Mouse (Mus musculus) cerebellum, adult 11-12 months (tissue): ENCODE results near the gene Pbx1.

ENCODE experiments used
- DNase-seq: peaks from one replicate; pipeline ENCODE4 v3.0.0; 2022

Pbx1 gene

DNA sequence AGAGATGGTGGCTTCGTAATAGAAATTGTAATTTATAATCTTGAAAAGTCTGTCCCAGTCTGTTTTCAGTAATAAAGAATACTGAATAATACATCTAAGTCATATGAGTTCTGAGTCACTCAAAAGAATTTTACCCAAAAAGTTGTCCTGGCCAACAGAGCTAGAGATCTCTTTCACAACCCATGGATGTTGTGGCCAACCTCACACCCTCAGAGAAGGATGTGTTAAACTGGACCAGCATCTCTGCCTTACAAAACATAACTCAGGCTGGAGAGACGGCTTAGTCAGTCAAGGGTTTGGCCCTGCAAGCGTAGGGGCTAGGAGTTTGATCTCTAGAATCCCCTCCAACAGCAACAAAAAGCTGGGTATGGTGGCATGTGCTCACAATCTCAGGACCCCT, 171.7 kb downstream of the Pbx1 start:
- DNase-seq, result no peak

DNA sequence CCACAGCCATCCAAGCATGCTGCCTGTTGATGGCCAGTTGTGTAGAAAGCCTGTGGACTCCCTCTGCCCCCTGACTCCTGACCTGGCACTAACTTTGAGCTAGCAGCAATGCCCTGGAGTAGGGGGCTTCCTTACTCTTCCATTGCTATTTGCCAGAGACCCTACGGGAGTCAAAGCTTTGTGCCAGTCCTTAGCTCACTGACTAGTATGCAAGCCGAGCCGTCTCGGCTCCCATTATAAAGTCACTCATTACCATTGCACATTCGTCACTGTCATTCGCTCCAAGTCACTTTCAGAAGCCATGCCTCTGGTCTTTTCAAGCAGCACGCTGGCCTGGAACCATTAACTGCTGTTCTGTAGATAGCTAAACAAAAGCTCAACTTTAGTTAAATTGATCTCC, 173.2 kb downstream of the Pbx1 start:
- DNase-seq, result no peak

DNA sequence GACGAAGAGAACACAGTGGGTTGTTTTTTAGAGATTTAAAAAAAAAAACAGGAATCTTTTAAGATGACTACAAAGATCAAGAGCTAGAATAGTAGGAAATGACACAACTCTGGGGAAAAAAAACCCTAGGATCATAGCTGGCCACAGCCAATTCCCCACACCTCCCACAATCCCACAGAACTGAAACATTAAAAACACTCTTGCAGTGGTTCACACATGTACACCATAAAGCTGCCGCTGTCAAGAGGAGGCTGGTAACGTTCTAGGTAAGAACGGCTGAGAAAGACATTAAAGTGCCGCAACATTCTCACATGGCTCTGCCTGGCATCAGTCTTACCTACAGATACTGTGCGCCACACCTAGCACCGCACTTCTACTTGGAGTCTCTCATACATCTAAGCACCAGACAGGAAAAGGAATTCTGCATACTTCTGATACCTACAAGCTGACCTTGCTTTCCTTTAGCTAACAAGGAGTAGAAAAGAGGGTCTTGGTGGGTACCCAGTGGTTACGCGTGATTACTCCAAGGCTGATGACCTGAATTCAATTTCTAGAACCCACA, 176.6 kb downstream of the Pbx1 start:
- DNase-seq, result no peak

DNA sequence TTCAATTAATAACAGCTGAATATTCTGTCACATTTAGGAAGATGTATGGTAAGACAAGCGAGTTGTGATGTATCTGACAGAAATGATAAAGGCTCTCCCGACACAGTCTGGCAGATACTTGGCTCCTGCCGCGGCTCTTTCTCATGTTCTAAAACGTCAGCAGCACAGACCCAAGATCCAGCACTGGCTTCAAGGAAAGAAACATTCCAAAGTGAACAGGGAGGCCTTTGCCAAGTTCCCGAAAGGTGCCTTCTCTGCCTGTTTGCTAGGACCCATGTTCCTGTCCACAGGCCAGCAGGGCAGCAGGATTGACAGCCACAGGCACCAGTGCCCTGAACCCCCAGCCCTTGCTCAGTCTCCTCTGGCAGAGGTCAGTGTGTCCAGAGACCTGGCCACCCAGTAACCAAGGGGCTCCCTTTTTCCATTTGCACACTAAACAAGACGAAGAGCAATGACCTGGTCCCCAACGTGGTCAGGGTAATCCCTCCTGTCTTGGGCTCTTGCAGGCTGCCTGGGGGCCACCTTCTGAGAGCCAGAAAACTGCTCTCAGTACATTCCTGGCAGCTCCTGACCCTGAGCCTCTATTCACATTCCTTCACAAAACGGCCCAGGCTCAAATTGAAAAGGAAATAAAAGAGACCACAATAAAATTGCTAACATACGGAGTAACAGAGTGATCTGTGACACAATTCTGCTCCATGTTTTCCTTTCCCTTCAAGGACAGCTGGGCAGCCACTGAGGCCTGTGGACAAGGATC, 184.9 kb downstream of the Pbx1 start:
- no peak for DNase-seq

DNA sequence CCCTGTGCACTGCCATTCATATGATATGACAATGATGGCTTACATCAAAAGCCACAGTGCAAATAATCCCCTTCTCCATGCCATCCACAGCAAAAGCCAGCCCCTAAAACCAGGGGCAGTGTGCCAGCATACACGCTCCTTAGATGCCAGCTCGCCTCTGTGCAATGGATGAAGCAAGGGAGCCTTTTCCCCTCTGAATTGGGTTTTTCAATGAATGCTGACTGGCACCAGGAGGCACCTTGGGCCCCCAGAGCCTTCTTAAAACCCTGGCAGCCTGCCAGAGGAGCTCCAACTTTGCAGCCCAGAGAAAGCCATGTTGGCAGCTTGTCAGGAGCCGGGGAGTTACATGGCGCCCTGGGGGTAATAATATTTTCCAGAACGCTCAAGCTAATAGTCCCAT, 186.5 kb downstream of the Pbx1 start:
- no peak for DNase-seq

DNA sequence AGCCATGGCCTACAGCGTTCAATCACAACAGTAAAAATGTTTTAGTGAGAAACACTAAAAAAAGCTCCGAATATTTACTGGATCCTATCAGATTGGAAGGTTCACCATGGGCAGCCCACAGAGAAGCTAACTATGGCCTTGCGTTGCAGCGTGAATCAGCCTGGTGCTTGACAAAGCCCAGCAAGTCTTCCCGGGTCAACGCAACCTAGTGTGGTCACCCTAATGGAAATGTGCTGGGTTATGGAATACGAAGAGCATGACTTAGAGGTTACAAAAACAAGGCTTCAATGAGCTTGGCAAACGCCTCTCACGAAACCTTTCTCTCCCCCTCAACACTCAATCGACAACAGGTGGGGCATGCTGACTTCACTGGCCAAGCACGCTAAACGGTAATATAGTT, 188.3 kb downstream of the Pbx1 start:
- DNase-seq, result no peak

DNA sequence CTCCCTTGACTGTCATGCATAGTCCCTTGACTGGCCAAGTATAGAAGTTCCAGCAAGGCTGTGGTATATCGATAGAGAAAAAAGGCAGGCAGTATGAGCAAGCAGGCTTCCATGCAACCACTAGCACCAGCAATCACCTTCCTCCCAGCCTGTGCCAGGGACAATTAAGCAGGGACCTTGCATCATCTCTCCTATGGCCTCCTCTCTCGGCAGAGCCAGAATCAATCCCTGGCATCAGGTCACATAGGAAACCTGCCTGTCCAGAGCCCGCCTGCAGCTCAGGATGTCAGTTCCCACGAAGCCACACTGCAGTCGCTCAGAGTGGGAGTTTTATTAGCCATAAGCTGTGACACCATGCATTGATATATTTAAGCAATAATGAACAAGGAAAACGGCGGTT, 189.0 kb downstream of the Pbx1 start:
- no peak for DNase-seq

DNA sequence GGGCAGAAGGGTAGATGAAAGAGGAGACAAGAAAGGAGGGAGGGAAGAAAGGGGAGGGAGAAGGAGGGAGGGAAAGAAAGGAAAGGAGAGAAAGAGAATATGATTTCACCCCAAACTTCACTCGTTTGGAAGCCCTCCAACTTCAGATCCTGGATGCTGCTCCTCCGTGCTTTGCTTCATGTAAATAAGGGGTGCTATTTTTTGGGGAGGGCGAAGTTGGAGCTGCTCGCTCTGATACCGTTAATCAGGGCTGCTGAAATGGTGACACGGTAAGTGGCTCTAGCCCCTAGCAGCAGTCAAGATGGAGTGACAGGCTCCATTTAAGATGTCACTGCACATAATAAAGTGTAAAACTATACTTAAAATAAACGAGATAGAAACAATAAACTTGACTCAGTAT, 190.8 kb downstream of the Pbx1 start:
- DNase-seq, result no peak

DNA sequence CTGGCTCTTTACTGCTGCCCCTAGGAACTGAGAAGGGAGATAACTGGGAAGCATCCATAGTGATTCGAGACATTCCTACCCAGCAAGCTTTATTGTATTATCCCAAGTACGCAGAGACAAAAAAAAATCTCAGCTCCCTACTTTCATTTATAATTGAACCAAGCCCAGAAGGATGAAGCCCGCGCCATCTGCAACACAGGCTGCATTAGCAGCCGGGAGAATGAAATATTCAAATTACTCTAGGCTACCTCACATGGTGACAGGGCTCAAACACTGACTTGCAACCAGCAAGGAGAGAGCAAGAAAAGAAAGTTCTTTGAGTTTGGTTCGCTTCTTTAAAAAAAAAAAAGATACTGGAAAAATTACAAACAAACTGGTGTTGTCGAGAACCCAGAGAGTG, 191.2 kb downstream of the Pbx1 start:
- no peak for DNase-seq

DNA sequence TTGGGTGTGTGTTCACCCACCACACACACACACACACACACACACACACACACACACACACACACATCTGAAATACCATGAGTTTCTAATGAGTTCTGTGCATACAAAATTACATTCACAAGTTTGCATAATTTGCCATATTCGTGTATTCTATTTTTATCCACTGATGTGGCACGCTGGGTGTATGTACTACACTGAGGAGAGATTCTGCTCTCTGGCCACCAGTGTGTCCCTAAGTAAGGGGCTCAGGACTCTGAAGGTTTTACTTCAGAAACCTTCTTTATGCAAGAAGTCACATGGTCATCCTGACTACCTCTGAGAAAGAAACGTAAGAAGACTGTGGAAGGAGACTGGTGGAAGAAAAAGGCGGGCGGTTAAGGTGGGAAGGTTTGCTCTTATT, 191.7 kb downstream of the Pbx1 start:
- no peak for DNase-seq

DNA sequence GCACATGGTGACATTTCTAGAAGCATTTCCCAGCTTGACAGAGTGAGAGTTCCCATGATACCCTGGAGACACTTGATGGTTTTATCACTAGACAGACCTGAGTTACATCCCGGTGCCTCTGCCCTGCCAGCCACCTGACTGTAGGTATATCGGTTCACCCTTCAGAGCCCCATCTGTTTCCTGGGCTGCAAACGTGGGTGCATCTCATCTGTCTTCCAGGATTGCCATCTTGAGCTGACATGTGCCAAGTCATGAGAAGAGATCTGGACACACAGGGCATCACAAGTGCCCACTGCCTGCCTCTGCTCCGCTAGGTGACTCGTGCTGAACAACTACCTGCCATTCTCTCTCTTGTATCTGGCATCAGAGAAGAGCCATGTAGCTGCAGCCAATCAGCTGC, 196.0 kb downstream of the Pbx1 start:
- DNase-seq, result no peak

DNA sequence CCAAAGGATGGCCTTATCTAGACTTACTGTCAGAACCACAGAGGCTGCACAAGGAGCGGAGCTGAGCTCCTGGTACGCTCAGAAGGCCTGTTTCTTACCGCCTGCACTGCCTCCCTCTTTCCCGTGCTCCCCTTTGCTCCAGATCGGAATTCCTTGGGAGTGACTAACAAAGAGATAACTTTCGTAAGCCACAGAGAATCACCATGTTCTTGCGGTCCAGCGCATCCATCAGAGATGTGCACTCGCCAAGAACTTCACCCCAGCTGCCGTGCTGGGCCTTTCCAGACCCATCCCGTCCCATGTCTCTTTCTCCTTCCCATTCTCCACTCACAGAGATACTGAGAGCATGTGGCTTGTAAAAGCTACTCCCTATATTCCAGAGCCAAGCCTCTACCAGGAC, 197.7 kb downstream of the Pbx1 start:
- no peak for DNase-seq

DNA sequence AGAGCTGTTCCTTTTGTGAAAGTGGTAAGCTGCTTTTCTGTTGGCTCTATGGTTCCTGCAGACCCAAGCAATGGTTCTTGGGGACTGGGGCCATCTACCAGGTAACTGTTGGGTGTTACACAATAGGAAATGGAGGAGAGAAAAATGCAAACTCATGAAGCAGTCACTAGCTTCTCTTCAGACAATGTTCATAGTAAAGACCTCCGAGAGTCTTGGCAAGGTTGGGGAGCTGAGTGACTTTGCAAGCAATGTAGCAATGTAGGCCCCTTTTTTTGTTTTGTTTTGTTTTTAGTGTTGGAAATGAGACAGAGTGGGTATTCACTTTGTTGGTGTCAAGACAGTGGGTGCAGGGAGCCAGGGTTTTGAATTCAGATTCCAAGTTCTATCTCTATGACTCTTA, 198.9 kb downstream of the Pbx1 start:
- no peak for DNase-seq

DNA sequence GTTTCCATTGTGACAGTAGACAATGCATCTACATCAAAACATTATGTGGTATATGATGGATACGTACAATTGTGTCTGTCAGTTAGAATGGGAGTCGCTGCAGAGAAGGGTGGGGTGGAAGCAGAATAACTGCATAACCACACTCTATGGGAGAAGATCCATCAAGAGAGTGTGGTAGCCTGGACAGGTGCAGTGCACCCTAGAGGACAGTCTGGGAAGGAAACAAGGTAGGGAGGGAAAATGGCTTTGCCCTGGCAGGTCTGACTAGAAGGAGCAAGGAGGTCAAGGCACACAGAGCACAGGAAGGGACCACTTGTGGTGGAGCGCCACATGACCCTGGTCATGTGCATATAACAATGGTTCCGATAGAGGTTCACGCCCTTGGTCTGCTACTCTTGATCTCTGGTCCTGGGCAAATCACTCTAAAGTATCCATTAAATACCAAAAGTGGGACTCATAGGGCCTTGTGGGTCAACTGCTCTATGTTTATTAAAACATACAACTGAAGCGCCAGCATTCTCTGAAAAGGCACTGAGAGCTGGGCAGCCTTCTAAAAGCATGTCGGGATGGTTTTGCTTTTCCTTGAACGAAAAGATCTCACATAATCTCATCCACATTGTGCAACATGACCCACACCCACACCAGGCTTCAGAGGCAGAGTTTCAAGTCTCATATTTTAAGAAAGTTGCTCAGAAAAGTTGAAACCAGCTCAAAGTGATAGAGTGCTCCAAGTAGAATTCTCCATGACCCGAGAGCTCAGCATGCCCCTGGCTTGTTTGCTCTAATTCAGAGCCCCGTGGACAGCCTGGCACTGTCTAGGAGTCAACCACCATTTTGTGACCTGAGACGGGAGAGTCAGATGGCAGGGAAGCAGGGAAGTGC, 200.3 kb downstream of the Pbx1 start:
- no peak for DNase-seq

DNA sequence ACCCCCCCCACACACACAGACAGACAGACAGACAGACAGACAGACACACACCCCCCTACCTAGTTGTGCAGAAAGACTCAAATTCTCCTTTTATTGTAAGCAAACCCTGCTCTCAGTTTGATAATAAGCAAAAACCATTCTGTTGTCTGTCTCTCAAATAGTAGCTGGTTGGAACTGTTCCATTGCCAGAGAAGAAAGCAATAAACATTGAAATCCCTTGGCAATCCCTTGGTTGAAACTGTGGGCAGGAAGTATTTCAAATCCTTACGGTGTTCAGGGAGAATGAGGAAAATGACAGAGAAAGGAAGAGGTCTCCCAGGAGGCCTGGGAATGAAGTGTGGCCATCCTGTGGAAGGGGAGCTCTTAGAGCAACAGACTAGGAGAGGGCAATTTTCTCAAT, 201.2 kb downstream of the Pbx1 start:
- DNase-seq, result no peak

DNA sequence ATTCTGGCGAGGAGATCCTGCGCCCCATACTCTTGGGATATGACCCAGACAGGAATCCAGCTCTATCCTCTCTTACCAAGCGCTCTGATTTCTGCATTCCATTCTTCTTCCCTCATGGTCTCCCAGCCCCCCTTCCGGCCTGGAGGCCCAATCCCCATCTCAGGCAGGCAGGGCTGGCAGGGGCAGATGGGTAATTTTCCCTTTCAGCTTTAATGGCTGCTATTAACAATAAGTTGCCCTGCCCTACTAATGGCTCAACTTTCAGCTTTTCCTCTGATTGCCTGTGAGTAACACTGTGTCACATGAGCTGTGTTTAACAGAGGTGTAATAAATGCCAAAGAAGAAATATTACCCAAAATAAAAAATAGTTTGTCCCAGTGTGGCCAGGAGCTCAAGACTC, 201.9 kb downstream of the Pbx1 start:
- no peak for DNase-seq

DNA sequence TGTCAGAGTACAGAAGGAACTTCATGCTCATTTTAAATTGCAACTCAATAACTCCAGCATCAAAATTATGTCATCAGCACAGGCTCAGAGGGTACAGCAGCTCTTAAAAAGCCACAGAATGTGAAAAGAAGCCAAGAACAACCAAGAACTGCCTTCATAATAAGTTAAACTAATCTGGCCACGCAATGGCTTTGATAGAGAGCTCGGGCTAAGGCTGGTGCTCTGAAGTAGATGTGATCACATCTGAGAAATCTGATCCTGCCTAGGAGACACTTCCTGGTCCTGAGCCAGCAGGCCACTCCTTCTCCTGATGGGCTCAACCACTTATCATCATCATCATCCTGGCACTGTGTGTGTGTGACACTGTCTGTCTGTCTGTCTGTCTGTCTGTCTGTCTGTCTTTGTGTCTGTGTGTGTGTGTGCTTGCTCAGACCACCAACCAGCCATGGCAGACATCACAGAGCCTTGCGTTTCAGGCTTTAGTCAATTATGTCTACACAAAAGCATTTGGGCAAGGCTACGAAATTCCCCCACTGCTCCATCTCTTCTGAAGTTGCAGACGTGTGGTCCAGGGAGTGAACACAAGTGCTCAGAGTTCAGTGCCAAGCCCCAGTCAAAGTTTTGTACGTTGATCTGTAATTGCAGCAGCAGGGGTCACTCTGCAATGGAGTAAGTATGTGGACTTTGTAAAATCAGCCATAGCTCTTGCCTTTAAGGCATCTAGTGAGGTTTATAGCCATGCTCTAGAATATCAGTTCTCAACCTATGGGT, 203.1 kb downstream of the Pbx1 start:
- no peak for DNase-seq

DNA sequence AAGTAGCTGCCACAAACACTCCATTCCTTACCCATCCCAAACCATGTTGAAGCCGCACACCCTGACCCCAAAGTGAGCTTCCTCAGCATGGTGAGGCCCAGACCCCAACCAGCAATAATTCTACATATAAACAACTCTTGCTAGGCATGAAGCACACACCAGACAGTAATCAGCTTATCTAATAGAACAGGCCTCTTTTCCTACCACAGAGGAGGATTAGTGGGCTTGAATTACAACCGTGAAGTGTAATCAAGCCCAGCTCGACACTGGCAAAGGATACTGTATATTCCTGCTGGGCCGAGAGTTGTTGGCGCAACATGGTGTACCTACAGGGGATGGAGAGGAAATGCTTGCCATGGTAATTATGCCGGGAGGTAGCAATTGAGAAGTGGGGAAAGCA, 205.9 kb downstream of the Pbx1 start:
- no peak for DNase-seq

DNA sequence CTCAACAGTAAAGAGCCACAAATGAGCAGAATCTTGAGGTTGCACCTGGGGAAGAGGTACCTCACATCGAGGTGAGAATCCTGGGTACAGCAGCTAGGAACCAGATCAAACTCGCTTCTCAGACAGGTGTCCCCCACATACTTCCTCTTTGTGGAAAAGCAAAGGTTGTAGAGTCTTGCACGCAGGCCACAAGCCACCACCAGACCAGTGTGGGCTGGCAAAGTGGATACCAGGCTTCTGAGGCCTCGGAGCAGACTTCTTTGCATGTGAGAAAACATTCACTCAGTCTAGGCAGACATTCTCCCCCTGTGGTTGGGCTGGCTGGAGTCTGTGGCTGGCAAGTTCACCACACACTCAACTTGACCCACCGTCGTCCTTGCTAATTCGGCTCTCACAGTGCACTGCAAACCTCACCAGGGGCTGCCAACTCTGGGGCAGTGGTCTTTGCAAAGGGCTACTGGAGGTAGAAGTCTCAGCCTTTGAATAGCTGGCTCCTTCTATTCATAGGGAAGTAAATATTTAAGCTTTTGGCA, 206.4 kb downstream of the Pbx1 start:
- DNase-seq, result no peak

DNA sequence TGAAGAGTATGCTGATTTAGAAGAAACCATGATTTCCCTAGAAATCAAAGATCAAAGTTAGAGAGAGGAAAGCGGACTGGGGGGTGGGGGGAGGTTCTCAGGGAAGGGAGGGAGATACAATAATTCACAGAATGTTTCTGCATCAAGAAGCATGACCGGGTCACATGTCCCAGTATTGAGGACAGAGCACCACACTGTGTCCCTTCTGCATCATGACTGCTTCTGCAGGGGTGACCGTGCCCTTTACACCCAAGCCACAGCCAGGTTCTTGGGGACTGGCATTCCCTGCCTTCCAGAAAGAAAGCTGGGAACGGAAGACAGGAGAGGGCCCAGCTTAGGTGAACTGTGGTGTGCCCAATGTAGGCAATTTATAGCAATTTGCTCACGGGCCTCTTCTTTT, 207.9 kb downstream of the Pbx1 start:
- no peak for DNase-seq

DNA sequence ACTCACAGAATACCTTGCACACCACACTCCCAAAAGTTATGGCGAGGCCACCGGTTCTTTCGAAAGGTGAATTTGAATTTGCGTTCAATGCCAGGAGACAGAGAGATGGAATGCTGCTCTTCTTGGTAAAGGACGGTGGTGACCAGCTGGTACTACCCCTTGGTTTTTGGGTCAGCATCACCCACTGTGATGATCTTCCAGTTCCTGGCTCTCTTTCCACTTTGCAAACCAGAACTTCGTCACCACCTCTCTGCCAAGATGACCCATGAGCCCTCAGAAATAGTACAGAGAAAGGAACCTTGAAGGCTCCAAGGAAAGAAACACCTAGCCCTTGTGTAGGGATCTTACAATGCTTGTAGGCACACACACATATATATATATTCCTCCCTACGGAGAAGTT, 209.3 kb downstream of the Pbx1 start:
- DNase-seq, result no peak

DNA sequence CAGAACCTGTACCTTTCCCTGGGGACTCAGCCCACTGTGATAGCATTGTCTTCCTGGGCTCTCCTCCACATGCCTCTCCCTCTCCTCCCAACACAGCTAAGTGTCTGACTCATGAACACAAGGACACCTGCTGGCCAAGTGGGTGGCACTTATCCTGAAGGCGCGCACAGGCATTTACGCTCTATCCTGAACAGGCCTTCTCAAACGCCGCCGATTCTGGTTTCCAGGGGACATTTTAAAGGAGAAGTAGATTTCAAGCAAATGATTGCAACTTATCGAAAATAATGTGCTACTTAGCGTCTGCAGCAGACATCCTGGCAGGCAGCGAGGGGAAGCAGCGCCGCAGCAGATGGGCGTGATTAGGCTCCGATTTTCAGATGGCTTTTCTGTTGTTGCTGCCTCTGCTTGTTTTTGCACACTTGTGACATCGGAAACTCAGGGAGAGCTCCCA, 211.0 kb downstream of the Pbx1 start:
- peak; percentile 46 for DNase-seq
